Mouse (Mus musculus): ENCODE measurements at regions not wholly inside any gene's neighbourhood (a gene's known extent, or its start where the extent isn't known, plus 50 kb on each side); places are given as distances from the start of the nearest gene placed in this dataset.
A peak's percentile ranks its signal among the peaks of the same experiment; 100 is the strongest.

DNA sequence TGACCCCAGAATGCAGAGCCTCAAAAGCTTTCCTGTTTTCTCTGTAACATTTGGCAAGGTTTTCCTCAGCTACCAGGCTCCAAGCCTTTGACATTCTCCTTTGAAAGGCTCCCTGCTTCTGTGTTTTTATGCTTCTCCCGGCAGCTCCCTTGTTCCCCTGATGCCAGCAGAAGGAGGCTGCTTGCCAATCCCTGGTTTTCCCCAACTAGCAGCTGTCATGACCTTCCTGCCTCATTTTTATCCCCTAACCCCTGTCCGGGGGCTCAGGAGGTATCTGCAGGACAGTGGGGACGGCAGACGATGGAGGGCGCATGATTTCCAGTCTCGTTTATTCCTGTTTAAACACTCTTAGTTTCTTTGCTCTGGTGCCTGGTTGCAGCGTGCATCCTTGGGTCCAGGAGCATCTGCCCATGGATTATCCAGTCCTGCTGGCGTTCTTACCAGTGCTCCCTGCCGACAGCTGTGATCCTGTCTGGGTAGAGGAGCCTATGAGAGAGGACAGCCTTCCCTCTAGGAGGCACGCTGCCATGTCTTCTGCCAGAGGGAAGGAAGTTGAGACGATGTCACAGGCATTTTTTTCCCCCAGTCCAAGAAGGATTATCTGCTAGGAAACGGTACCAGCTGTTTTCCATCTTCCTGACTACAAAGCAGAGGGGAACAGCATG lies 285.8 kb upstream of the Ubash3b start:
- H3K27ac ChIP-seq (ENCODE audit: low read length), result peak overlapping the region; percentile 84
- H3K9me3 ChIP-seq (ENCODE audit: control insufficient read depth, low read depth, low read length), result no peaks in the 10 kb centered on the region
- H3K27me3 ChIP-seq (ENCODE audit: control insufficient read depth, insufficient read depth, low read length), result no peaks in the 10 kb centered on the region
- H3K4me1 ChIP-seq (ENCODE audit: control insufficient read depth, insufficient read depth, low read length), result peaks cover 11% of the 10 kb centered on the region; the same call in 1 of the 2 replicates
- no peak overlapping the region for H3K4me3 ChIP-seq (ENCODE audit: low read depth, low read length)
- H3K4me2 ChIP-seq (replicated peaks; ENCODE audit: low read depth, low read length), result peak overlapping the region; percentile 25; the same call in 1 of the 2 replicates
- no peaks in the 10 kb centered on the region for H3K36me3 ChIP-seq (ENCODE audit: control insufficient read depth, insufficient read depth, low read length)
- ATAC-seq (ENCODE audit: insufficient number of reproducible peaks, insufficient read depth, low FRiP score, low read depth), result peak; percentile 18; the same call in 1 of the 2 replicates
- no peak overlapping the region; the same call in 1 of the 2 replicates for H3K9ac ChIP-seq (replicated peaks; ENCODE audit: low read depth, low read length)
- WGBS, result 14% methylated on average over 12 of the region's 12 CpGs

DNA sequence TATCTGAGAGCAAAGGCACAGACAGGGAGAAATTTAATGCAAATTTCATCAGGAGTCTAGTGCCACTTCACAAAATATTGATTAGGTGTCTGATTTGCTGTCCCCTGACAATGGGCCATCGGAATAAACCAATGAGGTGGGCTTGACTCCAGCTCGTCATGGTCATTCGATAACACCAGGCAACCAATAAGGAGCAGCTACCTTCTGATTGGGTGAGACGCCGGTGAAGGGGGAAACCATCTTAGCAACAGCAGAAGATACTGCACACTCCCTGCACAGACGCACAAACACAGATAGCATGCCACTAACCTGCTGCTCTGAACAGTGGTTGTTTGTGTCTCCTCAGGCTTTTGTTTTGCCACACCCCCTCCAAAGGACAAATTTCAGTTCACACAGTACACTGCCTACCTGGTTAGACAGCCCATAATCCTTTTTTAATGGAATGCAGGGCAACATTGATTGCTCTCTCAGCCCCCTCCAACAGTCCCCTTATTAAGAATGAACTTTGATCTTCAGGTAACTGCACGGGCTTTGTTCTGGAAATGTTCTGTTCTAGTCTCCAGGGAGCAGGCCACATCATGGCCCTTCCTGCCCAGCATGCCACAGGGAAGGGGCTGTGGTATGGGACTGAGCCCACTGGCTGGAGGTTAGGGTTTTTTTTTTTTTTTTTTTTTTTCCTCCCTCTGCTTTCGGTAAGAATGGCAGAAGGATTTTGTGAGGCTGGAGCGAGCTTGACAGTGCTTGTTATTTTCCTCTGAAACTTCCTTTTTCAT lies 285.1 kb upstream of the Ubash3b start:
- Histone ChIP-seq H3K4me2 (replicated peaks; ENCODE audit: low read depth, low read length) (0 out of 2 replicates have a peak overlapping the region, but pooled peaks have one; percentile 25), H3K4me3 (ENCODE audit: low read depth, low read length) (no peak overlapping the region), H3K4me1 (ENCODE audit: control insufficient read depth, insufficient read depth, low read length) (peaks cover 11% of the 10 kb centered on the region; the same call in 1 of the 2 replicates), H3K27me3 (ENCODE audit: control insufficient read depth, insufficient read depth, low read length) (no peaks in the 10 kb centered on the region), H3K36me3 (ENCODE audit: control insufficient read depth, insufficient read depth, low read length) (no peaks in the 10 kb centered on the region), H3K9me3 (ENCODE audit: control insufficient read depth, low read depth, low read length) (no peaks in the 10 kb centered on the region), H3K27ac (ENCODE audit: low read length) (peak overlapping the region; percentile 84), H3K9ac (replicated peaks; ENCODE audit: low read depth, low read length) (no peak overlapping the region)
- ATAC-seq (ENCODE audit: insufficient number of reproducible peaks, insufficient read depth, low FRiP score, low read depth), result no peak
- 63% methylated on average over 9 of the region's 9 CpGs for WGBS

DNA sequence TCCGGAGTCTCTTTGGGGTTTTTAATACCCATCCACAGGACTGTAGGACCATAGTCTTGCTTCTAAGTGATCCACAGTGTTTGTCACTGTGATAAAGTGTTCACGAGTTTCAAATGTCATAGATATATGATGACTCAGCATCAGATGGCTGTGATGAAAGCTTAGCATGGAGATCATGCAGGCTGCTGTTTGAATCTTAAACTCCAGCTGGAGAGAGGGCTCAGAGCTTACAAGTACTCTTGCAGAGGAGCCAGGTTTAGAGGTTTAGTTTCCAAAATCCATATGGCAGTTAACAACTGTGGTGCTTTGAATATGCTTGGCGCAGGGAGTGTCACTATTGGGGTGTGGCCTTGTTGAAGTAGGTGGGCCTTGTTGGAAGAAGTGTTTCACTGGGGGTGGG lies 280.9 kb upstream of the Ubash3b start:
- H3K4me3 ChIP-seq (ENCODE audit: low read depth, low read length), result no peak overlapping the region
- H3K36me3 ChIP-seq (ENCODE audit: control insufficient read depth, insufficient read depth, low read length), result no peaks in the 10 kb centered on the region
- peaks cover 6% of the 10 kb centered on the region; the same call in 1 of the 2 replicates for H3K4me1 ChIP-seq (ENCODE audit: control insufficient read depth, insufficient read depth, low read length)
- WGBS, result 98% methylated on average over 3 of the region's 3 CpGs
- ATAC-seq (ENCODE audit: insufficient number of reproducible peaks, insufficient read depth, low FRiP score, low read depth), result no peak
- no peak overlapping the region for H3K9ac ChIP-seq (replicated peaks; ENCODE audit: low read depth, low read length)
- no peak overlapping the region for H3K4me2 ChIP-seq (replicated peaks; ENCODE audit: low read depth, low read length)
- H3K27me3 ChIP-seq (ENCODE audit: control insufficient read depth, insufficient read depth, low read length), result no peaks in the 10 kb centered on the region
- H3K9me3 ChIP-seq (ENCODE audit: control insufficient read depth, low read depth, low read length), result peaks cover 9% of the 10 kb centered on the region; the same call in 1 of the 2 replicates
- no peak overlapping the region for H3K27ac ChIP-seq (ENCODE audit: low read length)

DNA sequence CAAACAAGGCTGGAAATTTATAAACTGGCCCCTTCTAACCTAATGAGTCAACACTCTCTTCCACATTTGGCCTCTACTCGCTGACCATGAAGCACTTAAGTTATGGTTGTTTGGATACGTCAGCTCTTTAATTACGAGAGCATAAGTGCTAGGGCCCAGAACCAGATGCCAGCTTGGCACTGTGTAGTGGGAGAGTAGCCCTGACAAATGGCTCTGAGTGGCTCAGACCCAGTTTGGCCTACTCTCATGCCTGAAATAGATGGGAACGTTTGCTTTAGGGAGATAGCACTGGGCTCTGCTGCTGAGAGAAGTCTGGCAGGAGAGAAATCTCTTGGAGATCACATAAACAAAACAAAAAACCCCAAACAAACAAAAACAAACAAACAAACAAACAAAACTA lies 278.5 kb upstream of the Ubash3b start:
- Histone ChIP-seq H3K27me3 (ENCODE audit: control insufficient read depth, insufficient read depth, low read length) (no peaks in the 10 kb centered on the region), H3K9ac (replicated peaks; ENCODE audit: low read depth, low read length) (no peak overlapping the region), H3K36me3 (ENCODE audit: control insufficient read depth, insufficient read depth, low read length) (no peaks in the 10 kb centered on the region), H3K27ac (ENCODE audit: low read length) (no peak overlapping the region), H3K4me2 (replicated peaks; ENCODE audit: low read depth, low read length) (no peak overlapping the region), H3K9me3 (ENCODE audit: control insufficient read depth, low read depth, low read length) (peaks cover 12% of the 10 kb centered on the region; the same call in 1 of the 2 replicates), H3K4me3 (ENCODE audit: low read depth, low read length) (no peak overlapping the region), H3K4me1 (ENCODE audit: control insufficient read depth, insufficient read depth, low read length) (no peaks in the 10 kb centered on the region)
- 82% methylated on average over 4 of the region's 4 CpGs for WGBS
- ATAC-seq (ENCODE audit: insufficient number of reproducible peaks, insufficient read depth, low FRiP score, low read depth), result no peak

DNA sequence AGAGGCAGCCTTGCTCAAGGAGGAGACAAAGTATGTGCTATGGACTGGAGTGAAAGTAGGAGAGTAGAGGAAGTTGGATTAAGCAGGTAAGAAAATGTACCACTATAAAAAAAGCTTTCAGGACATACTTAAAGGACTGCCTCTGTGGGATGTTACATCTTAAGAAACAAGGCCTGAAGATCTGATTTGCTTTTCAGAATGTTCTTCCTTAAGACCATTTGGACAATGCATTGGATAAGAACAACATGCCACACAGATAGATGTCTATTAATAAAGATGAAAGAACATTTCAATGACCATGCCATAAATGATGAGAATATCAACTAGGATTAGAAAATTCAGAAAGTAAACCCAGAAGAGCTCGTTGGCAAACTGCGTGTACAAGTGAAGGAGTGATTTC lies 276.6 kb upstream of the Ubash3b start:
- no peak overlapping the region for H3K9ac ChIP-seq (replicated peaks; ENCODE audit: low read depth, low read length)
- peaks cover 12% of the 10 kb centered on the region; the same call in 1 of the 2 replicates for H3K9me3 ChIP-seq (ENCODE audit: control insufficient read depth, low read depth, low read length)
- no peak for ATAC-seq (ENCODE audit: insufficient number of reproducible peaks, insufficient read depth, low FRiP score, low read depth)
- H3K36me3 ChIP-seq (ENCODE audit: control insufficient read depth, insufficient read depth, low read length), result no peaks in the 10 kb centered on the region
- H3K27ac ChIP-seq (ENCODE audit: low read length), result no peak overlapping the region
- H3K4me2 ChIP-seq (replicated peaks; ENCODE audit: low read depth, low read length), result no peak overlapping the region
- 99% methylated on average over 2 of the region's 2 CpGs for whole genome bisulfite sequencing
- no peak overlapping the region for H3K4me3 ChIP-seq (ENCODE audit: low read depth, low read length)
- no peaks in the 10 kb centered on the region for H3K4me1 ChIP-seq (ENCODE audit: control insufficient read depth, insufficient read depth, low read length)
- no peaks in the 10 kb centered on the region for H3K27me3 ChIP-seq (ENCODE audit: control insufficient read depth, insufficient read depth, low read length)

DNA sequence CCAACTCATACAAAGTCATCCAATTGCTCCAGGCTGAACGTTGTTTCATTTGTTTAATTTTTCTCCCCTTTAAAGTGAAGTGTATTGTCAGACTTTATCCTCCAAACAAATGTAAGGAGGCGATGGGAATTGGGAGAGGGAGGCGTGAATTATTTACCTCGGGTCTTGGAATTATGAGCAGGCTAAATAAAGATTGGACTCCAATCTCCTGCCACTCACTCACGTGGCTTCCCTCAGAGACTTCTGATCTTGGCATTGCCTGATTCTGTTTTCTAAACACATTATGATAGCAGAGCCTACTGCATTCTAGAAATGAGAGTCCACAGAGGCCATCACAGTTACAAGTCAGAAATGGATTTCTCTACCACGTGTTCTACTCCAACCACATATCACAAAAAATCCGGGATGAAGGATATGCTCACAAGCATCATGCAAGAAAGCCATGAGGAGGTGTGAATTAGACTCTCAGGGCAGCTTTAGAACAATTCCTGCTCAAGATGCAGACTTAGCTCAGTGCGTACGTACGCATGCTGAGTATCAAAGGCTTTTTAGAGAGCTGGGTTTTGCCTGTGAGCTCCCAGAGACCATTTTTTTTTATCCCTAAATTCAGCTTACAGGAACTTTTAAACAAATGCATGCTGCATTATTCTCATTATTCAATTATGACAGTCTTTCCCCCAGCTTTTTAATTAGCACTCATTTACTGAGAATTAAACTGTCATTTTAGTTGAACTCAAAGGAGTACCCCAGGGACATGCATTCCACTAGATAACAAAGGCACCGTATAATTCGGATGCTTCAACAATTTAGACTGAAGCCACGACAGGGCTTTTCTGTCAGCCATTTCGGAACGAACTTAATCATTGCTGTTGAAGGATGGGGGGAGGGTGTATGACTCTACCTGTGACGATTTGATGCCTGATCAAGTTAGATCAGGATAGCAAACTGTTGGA lies 269.2 kb upstream of the Ubash3b start:
- Histone ChIP-seq H3K27me3 (ENCODE audit: control insufficient read depth, insufficient read depth, low read length) (no peaks in the 10 kb centered on the region), H3K9me3 (ENCODE audit: control insufficient read depth, low read depth, low read length) (no peaks in the 10 kb centered on the region), H3K4me1 (ENCODE audit: control insufficient read depth, insufficient read depth, low read length) (no peaks in the 10 kb centered on the region), H3K9ac (replicated peaks; ENCODE audit: low read depth, low read length) (no peak overlapping the region), H3K27ac (ENCODE audit: low read length) (no peak overlapping the region), H3K4me3 (ENCODE audit: low read depth, low read length) (no peak overlapping the region), H3K4me2 (replicated peaks; ENCODE audit: low read depth, low read length) (no peak overlapping the region), H3K36me3 (ENCODE audit: control insufficient read depth, insufficient read depth, low read length) (no peaks in the 10 kb centered on the region)
- 76% methylated on average over 16 of the region's 16 CpGs for WGBS
- ATAC-seq (ENCODE audit: insufficient number of reproducible peaks, insufficient read depth, low FRiP score, low read depth), result no peak

DNA sequence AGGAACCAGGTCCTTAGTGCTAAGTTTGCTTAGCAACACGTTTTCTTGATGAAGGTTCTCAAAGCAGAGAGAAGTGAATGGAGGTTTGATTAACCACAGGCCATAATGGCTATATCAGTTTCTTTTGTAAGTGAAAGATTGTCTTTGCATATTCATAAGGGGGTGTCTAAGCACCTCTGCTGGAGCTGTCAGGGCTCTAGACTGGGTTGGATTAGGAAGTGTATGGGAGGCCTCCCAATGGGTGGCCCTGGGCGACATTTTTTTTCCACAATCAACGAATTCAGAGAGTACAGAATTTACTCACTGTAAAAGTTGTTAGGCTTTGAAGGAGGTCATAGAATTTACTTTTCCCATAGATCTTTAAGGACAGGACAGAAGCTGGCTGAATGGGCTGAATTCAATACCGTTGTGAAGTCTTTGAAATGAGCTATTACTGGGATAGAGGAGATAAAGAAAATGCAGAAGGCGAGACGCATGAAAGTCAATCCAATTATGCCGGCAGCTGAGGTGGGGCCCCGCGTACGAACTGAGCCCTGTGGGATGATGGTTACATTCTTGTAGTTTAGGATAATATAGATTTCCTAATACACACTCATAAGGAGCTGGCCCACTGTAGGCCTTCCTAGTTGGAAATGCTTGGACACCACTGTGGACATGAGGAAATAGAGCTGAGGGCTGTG lies 268.4 kb upstream of the Ubash3b start:
- no peak for ATAC-seq (ENCODE audit: insufficient number of reproducible peaks, insufficient read depth, low FRiP score, low read depth)
- Histone ChIP-seq H3K27me3 (ENCODE audit: control insufficient read depth, insufficient read depth, low read length) (no peaks in the 10 kb centered on the region), H3K9me3 (ENCODE audit: control insufficient read depth, low read depth, low read length) (no peaks in the 10 kb centered on the region), H3K27ac (ENCODE audit: low read length) (no peak overlapping the region), H3K4me3 (ENCODE audit: low read depth, low read length) (no peak overlapping the region), H3K4me2 (replicated peaks; ENCODE audit: low read depth, low read length) (no peak overlapping the region), H3K9ac (replicated peaks; ENCODE audit: low read depth, low read length) (no peak overlapping the region), H3K36me3 (ENCODE audit: control insufficient read depth, insufficient read depth, low read length) (no peaks in the 10 kb centered on the region), H3K4me1 (ENCODE audit: control insufficient read depth, insufficient read depth, low read length) (no peaks in the 10 kb centered on the region)
- WGBS, result 70% methylated on average over 10 of the region's 10 CpGs

DNA sequence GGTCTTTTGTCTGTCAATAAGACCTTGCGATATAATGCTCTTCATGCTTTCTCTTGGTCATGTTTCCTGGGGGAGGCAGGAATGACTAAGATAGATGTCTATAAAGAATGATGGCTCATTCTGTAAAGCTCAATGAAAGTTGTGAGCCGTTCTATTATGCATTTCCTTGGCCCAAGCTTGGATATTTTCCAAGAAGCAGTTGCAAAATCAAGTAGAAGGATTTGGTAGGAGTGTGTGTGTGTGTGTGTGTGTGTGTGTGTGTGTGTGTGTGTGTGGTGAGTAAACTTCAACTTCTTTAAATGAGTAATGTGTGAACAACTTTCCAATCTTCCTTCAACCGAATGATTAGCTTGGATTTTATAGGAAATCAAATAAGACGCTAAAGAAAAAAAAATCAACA lies 267.7 kb upstream of the Ubash3b start:
- Histone ChIP-seq H3K4me1 (ENCODE audit: control insufficient read depth, insufficient read depth, low read length) (no peaks in the 10 kb centered on the region), H3K4me3 (ENCODE audit: low read depth, low read length) (no peak overlapping the region), H3K4me2 (replicated peaks; ENCODE audit: low read depth, low read length) (no peak overlapping the region), H3K9ac (replicated peaks; ENCODE audit: low read depth, low read length) (no peak overlapping the region), H3K9me3 (ENCODE audit: control insufficient read depth, low read depth, low read length) (no peaks in the 10 kb centered on the region), H3K27me3 (ENCODE audit: control insufficient read depth, insufficient read depth, low read length) (no peaks in the 10 kb centered on the region), H3K36me3 (ENCODE audit: control insufficient read depth, insufficient read depth, low read length) (no peaks in the 10 kb centered on the region), H3K27ac (ENCODE audit: low read length) (no peak overlapping the region)
- 77% methylated on average over 4 of the region's 4 CpGs for WGBS
- ATAC-seq (ENCODE audit: insufficient number of reproducible peaks, insufficient read depth, low FRiP score, low read depth), result no peak
